ENCODE assay signal across 19 mouse cellular contexts in genomic region chr11:112821536-112821935, GRCm38 (mm10). TPM values are rescaled to one million over a fixed set of nuclear protein-coding genes. Genes with fewer than 3 reads are reported as not detected.
"Had no signal": no experiment of that assay in that cellular context is flagged by ENCODE, and none has a peak within 500 bp of the region (broad histone marks: within the 10 kb centered on the region; RNA-seq: fewer than 3 reads in every experiment).

No protein-coding gene starts in this region.

- H3K9ac ChIP-seq: liver, embryonic 13.5 days; liver, embryonic 15.5 days; lung, embryonic 15.5 days; midbrain, embryonic 12.5 days; neural tube, embryonic 12.5 days; stomach, embryonic 15.5 days had no signal

- H3K9me3 ChIP-seq: liver, embryonic 13.5 days; liver, embryonic 15.5 days; lung, embryonic 15.5 days; midbrain, embryonic 10.5 days; midbrain, embryonic 12.5 days; neural tube, embryonic 12.5 days; stomach, embryonic 15.5 days had no signal

- H3K4me3 ChIP-seq: liver, embryonic 13.5 days; liver, embryonic 15.5 days; lung, embryonic 15.5 days; midbrain, embryonic 10.5 days; midbrain, embryonic 12.5 days; neural tube, embryonic 12.5 days; stomach, embryonic 15.5 days had no signal

- H3K36me3 ChIP-seq: liver, embryonic 13.5 days; liver, embryonic 15.5 days; lung, embryonic 15.5 days; midbrain, embryonic 10.5 days; midbrain, embryonic 12.5 days; neural tube, embryonic 12.5 days; stomach, embryonic 15.5 days had no signal

- H3K4me2 ChIP-seq: liver, embryonic 13.5 days; liver, embryonic 15.5 days; lung, embryonic 15.5 days; midbrain, embryonic 12.5 days; neural tube, embryonic 12.5 days; stomach, embryonic 15.5 days had no signal

- DNase-seq: liver, embryonic 13.5 days; lung, adult 18-20 months; lung, postnatal 10 days; midbrain, embryonic 14.5 days; right cerebral cortex, postnatal 14 days; thymus, adult 2 months; thymus, postnatal 25 days; thymus, postnatal 4 days had no signal

- H3K27ac ChIP-seq: liver, embryonic 13.5 days; liver, embryonic 15.5 days; lung, embryonic 15.5 days; midbrain, embryonic 10.5 days; midbrain, embryonic 12.5 days; neural tube, embryonic 12.5 days; stomach, embryonic 15.5 days; stomach, postnatal 0 days had no signal

- H3K27me3 ChIP-seq: liver, embryonic 13.5 days; liver, embryonic 15.5 days; lung, embryonic 15.5 days; midbrain, embryonic 12.5 days; neural tube, embryonic 12.5 days; stomach, embryonic 15.5 days had no signal

- ATAC-seq: midbrain, embryonic 16.5 days had no signal

- H3K4me1 ChIP-seq: liver, embryonic 13.5 days had no signal

RNA-seq across cellular contexts. Expression of gene Sox9, which starts 39.5 kb away (rescaled TPM):
- total RNA-seq: megakaryocyte, adult 5-6 weeks; megakaryocyte-erythroid progenitor cell, adult 5-6 weeks; neutrophil, adult 5-6 weeks had no signal
